Mouse (Mus musculus) CH12F3 (cell line): ENCODE measurements around the gene Aspdh.

Source experiments
- in situ Hi-C: fragments of 300-500 bp; cut with MboI; formaldehyde crosslinking; loops from 2 replicates; pipeline ENCODE4 v1.14.3; 2020; ENCODE audit warnings: low sequenced_read_pairs

Aspdh gene

DNA sequence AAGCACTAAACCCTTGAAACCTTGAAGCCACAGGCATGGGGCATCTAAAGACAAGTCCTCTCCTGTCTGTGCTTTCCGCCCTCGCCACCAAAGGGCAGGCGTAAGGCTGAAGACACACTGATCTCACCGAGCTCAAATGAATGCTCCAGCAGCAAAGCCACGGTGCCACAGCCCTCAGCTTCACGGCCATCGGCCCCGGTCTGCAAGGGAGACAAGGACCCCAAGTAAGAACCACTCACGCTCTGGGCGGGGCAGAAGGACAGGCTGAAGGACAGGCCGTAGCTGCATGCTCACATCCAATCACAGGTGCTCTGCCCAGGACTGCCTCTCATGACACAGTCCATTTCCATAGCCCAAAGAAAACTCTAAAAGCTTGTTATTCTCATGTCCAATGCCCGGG, 29.5 kb downstream of the Aspdh start:
- in situ Hi-C loops, result no loop called here

GRCm38 (mm10) chr7:44495086-44495485, 29.9 kb downstream of the Aspdh start:
- in situ Hi-C loops, result no loop called here

DNA sequence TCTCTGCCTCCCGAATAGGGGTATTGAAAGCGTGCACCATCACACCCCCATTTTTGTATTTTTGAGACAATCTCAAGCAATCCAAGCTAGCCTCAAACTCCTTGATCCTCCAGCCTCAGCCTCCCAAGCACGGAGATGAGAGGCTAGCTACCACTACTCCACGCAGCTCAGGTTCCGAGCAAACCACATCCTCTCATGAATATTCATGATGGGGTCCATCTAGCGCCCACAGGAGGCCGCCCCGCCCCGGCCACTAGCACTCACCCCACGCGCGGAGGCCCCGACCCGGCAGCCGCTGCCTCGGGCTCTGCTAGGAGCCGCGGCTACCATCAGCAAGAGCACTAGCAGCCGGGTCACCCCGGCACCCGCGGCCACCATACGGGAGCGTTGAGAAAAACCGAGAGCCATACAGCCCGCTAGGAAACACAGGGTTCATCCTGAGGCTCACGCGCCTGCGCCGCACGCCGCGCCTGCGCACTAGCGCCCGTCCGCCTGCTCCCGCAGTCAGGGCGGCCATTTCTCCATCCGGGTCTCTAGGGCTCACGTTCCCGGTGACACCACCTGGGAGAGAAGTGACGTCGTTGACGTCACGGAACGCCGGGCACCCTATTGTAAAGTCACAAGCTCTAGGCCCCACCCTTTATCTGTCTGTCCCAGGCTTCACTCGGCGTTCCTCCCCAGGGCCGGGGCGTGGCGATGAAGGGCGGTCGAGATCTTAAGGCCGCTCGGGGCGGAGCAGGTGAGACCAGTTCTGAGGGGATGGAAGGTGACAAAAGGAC, 31.0 kb downstream of the Aspdh start, which contains the start of the genes Emc10 and Fam71e1:
Emc10 (minus strand) TSS at position 538 of the 779 bp plus-strand sequence.
Fam71e1 (plus strand) TSS at position 590 of the 779 bp plus-strand sequence.
- in situ Hi-C loops, result no loop called here

- in situ Hi-C loops, result no loop called here
Measured at GRCm38 (mm10) chr7:44496771-44497109, 31.5 kb downstream of the Aspdh start.

DNA sequence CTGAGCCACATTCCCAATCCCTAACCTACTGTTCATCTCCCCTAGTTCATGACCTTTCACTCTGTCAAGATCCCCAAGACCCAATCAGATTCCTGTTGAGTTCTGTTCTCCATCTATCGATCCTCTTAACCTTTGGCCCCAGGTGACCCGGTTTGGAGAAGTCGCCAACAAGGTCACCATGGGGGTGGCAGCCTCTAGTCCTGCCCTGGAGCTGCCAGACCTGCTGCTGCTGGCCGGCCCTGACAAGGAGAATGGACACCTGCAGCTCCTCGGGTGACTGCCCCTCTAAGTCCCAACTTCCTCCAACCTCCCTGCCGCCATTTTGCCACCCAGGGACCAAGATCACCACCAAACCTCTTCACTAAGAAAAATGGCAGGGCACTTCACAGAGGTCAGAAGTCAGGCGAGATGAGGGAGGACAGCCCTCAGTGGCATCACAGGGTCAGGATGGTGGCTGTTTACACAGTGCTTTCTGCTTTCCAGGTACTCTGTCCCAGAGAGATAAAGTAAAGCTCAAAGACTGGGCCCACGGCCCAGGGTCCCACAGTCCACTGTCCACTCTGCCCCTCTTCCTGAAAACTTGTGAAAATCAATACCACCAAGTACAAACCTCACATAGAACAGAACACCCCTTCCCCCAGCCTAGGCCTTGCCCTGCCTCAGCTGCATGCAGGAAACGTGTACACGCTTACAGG, 32.3 kb downstream of the Aspdh start:
- in situ Hi-C loops, result no loop called here

GRCm38 (mm10) chr7:44498922-44499321, 33.7 kb downstream of the Aspdh start:
- in situ Hi-C loops, result no loop called here

GRCm38 (mm10) chr7:44500046-44500445, 34.9 kb downstream of the Aspdh start:
- in situ Hi-C loops, result loop anchor here (25.0 kb wide), 1 partner anchor 137 kb away; no protein-coding TSS in a partner anchor

- in situ Hi-C loops, result loop anchor here (25.0 kb wide), 1 partner anchor 136 kb away; no protein-coding TSS in a partner anchor
Measured at GRCm38 (mm10) chr7:44501563-44502115, 36.4 kb downstream of the Aspdh start.

GRCm38 (mm10) chr7:44507491-44507890, 42.3 kb downstream of the Aspdh start:
- in situ Hi-C loops, result loop anchor here (25.0 kb wide), 1 partner anchor 130 kb away; no protein-coding TSS in a partner anchor
